Mouse (Mus musculus): ENCODE data around the gene Henmt1.

The Henmt1 gene

DNA sequence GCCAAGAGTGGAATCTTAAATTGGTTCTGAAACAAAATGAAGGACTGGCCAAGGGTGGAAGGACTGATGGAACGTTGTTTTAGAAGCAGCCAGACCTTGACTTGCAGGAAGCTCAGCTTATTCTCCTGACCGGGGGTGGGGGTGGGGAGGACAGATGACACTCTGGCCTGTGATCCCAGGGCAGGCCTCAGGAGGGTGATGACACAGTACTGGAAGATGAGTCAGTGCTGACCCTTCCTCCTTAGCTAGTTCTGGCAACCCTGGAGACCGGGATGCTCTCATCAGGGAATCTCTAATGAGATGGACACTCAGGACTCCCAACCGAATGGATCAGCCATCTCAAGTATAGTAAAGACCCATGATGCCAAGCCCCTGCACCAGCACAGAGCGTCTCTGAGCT lies 66.1 kb downstream of the Henmt1 start:
- DNase-seq, result no peak

DNA sequence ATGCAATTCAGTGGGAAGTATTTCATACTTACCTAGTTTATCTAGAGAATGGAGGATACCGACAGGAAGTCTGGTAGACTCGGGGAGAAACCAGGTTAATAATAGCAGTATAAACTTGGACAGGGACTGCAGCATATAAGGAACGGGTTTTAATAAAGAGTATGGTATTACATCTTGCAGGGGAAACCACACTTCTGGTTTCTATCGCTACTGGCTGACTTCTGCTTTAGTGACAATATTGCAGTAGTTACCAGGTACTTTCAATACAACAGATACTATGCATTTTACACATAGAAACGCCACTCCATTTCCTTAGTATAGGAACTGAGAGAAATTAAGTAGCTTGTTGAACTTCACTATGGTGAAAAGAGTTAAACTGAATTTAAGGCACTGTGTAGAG lies 68.5 kb downstream of the Henmt1 start:
- DNase-seq, result no peak
